Mouse (Mus musculus) C2C12 (cell line): ENCODE data around the gene Zkscan16. TPM values are rescaled to one million over a fixed set of nuclear protein-coding genes. Genes with fewer than 3 reads are reported as not detected.

Experiments used
- H3K27me3 ChIP-seq: one replicate; pipeline ENCODE4 v1.6.1; 2011; ENCODE audit not compliant: control insufficient read depth, insufficient read depth, insufficient read length
- H3K36me3 ChIP-seq: one replicate; pipeline ENCODE4 v1.6.1; 2011; ENCODE audit not compliant: control insufficient read depth, insufficient read depth
- H3K4me3 ChIP-seq: one replicate; pipeline ENCODE4 v1.5.1; 2011; ENCODE audit warnings: mild to moderate bottlenecking, control low read depth; ENCODE audit not compliant: poor library complexity, insufficient read depth, severe bottlenecking
- H3K79me2 ChIP-seq: one replicate; pipeline ENCODE4 v1.6.1; 2011; ENCODE audit not compliant: control insufficient read depth, insufficient read depth
- H3K79me3 ChIP-seq: one replicate; pipeline ENCODE4 v1.6.1; 2011; ENCODE audit warnings: low read depth, control low read depth
- H3ac ChIP-seq: one replicate; pipeline ENCODE3; 2011; ENCODE audit warnings: low read depth; ENCODE audit not compliant: control insufficient read depth, insufficient read length
- MAX ChIP-seq: IDR thresholded peaks from one replicate; pipeline ENCODE4 v1.6.1; 2011; ENCODE audit warnings: mild to moderate bottlenecking, control low read depth
- MYOD1 ChIP-seq: IDR thresholded peaks from one replicate; pipeline ENCODE4 v1.6.1; 2011; ENCODE audit warnings: low read depth; ENCODE audit not compliant: control insufficient read depth, insufficient read length
- polyA plus RNA-seq: library from polyadenylated mRNA; unstranded; fragments of >200 nt; fragmentation: generic; extraction: Trizol; gene quantifications from one replicate; pipeline ENCODE4 v1.2.1, GENCODE M21; 2012; ENCODE audit warnings: missing spikeins

Zkscan16 gene
- polyA plus RNA-seq, 1 experiment: 0.01 TPM

- H3ac ChIP-seq: no peak overlapping the region
- H3K79me3 ChIP-seq: peaks cover 76% of the 10 kb centered on the region
- no peak overlapping the region for H3K4me3 ChIP-seq
- no peaks in the 10 kb centered on the region for H3K27me3 ChIP-seq
- TF ChIP-seq MAX (no peak), MYOD1 (no peak)
- peaks cover 91% of the 10 kb centered on the region for H3K79me2 ChIP-seq
- no peaks in the 10 kb centered on the region for H3K36me3 ChIP-seq
These were observed 63.6 kb downstream of the Zkscan16 start for GRCm38 (mm10) chr4:59007016-59007415.

Other genes with a start within 250 kb of the Zkscan16 start
- gene Olfr267, start 155.9 kb upstream of the Zkscan16 start, polyA plus RNA-seq: 0.04 TPM
- 16.3 TPM for gene Ecpas, start 30.9 kb upstream of the Zkscan16 start, polyA plus RNA-seq
- gene Ptgr1, start 43.5 kb downstream of the Zkscan16 start, polyA plus RNA-seq: 39.6 TPM
- 7.4 TPM for gene Dnajc25, start 51.4 kb downstream of the Zkscan16 start, polyA plus RNA-seq
- not detected for gene Gm20503, start 59.6 kb downstream of the Zkscan16 start, polyA plus RNA-seq
- 102 TPM for gene Gng10, start 91.5 kb downstream of the Zkscan16 start, polyA plus RNA-seq
- not detected for gene AI481877, start 195.4 kb downstream of the Zkscan16 start, polyA plus RNA-seq
- 34.5 TPM for gene Ugcg, start 245.6 kb downstream of the Zkscan16 start, polyA plus RNA-seq